Mouse (Mus musculus): ENCODE measurements around the gene Zfp64.
"Not testable (repeated sequence)": the region's sequence is repeated elsewhere in the genome, so short reads cannot be mapped to it uniquely, and the experiment has no call there.

The Zfp64 gene

GRCm38 (mm10) chr2:168894738-168895137 is 60.6 kb downstream of the Zfp64 start:
- DNase-seq (ENCODE audit: low spot score) = no peak

GRCm38 (mm10) chr2:168892057-168892456 is 63.3 kb downstream of the Zfp64 start:
- no peak for DNase-seq (ENCODE audit: low spot score)

- no peak for DNase-seq (ENCODE audit: low spot score)
These were observed 70.7 kb downstream of the Zfp64 start for GRCm38 (mm10) chr2:168884641-168885040.

GRCm38 (mm10) chr2:168882997-168883396 is 72.4 kb downstream of the Zfp64 start:
- no peak for DNase-seq (ENCODE audit: low spot score)

- no peak for DNase-seq (ENCODE audit: low spot score)
These were observed 73.5 kb downstream of the Zfp64 start for GRCm38 (mm10) chr2:168881927-168882326.

GRCm38 (mm10) chr2:168879573-168879972 is 75.8 kb downstream of the Zfp64 start:
- no peak for DNase-seq (ENCODE audit: low spot score)

GRCm38 (mm10) chr2:168878708-168879107 is 76.7 kb downstream of the Zfp64 start:
- DNase-seq (ENCODE audit: low spot score) = no peak

GRCm38 (mm10) chr2:168878158-168878557 is 77.2 kb downstream of the Zfp64 start:
- no peak for DNase-seq (ENCODE audit: low spot score)

GRCm38 (mm10) chr2:168876631-168877030 is 78.8 kb downstream of the Zfp64 start:
- no peak for DNase-seq (ENCODE audit: low spot score)

GRCm38 (mm10) chr2:168874498-168874897 is 80.9 kb downstream of the Zfp64 start:
- no peak for DNase-seq (ENCODE audit: low spot score)

GRCm38 (mm10) chr2:168871767-168872511 is 83.4 kb downstream of the Zfp64 start:
- no peak for DNase-seq (ENCODE audit: low spot score)

- no peak for DNase-seq (ENCODE audit: low spot score)
These were observed 84.9 kb downstream of the Zfp64 start for GRCm38 (mm10) chr2:168870480-168870879.

- no peak for DNase-seq (ENCODE audit: low spot score)
These were observed 88.4 kb downstream of the Zfp64 start for GRCm38 (mm10) chr2:168866942-168867341.

- DNase-seq (ENCODE audit: low spot score) = no peak
These were observed 89.0 kb downstream of the Zfp64 start for GRCm38 (mm10) chr2:168866436-168866835.

- no peak for DNase-seq (ENCODE audit: low spot score)
These were observed 90.5 kb downstream of the Zfp64 start for GRCm38 (mm10) chr2:168864905-168865304.

GRCm38 (mm10) chr2:168862694-168863093 is 92.7 kb downstream of the Zfp64 start:
- DNase-seq (ENCODE audit: low spot score) = no peak

- DNase-seq (ENCODE audit: low spot score) = no peak
These were observed 94.3 kb downstream of the Zfp64 start for GRCm38 (mm10) chr2:168860922-168861740.

GRCm38 (mm10) chr2:168860032-168860691 is 95.2 kb downstream of the Zfp64 start:
- no peak for DNase-seq (ENCODE audit: low spot score)

- no peak for DNase-seq (ENCODE audit: low spot score)
These were observed 98.7 kb downstream of the Zfp64 start for GRCm38 (mm10) chr2:168856638-168857037.

GRCm38 (mm10) chr2:168854777-168855176 is 100.6 kb downstream of the Zfp64 start:
- no peak for DNase-seq (ENCODE audit: low spot score)

GRCm38 (mm10) chr2:168853869-168854268 is 101.5 kb downstream of the Zfp64 start:
- not testable (repeated sequence) for DNase-seq (ENCODE audit: low spot score)

GRCm38 (mm10) chr2:168851545-168851944 is 103.8 kb downstream of the Zfp64 start:
- DNase-seq (ENCODE audit: low spot score) = no peak

GRCm38 (mm10) chr2:168848553-168848952 is 106.8 kb downstream of the Zfp64 start:
- DNase-seq (ENCODE audit: low spot score) = no peak

Data from layer of hippocampus, adult 9-10 months (tissue).